Mouse (Mus musculus): ENCODE data around the gene H6pd. TPM values are rescaled to one million over a fixed set of nuclear protein-coding genes. Genes with fewer than 3 reads are reported as not detected.
A peak's percentile ranks its signal among the peaks of the same experiment; 100 is the strongest.

H6pd gene
- polyA plus RNA-seq, 1 experiment, result 13.7 TPM

- H3K4me3 ChIP-seq (ENCODE audit: low read depth, low read length), result peak overlapping the region; percentile 25
- H3K9me3 ChIP-seq (replicated peaks; ENCODE audit: control insufficient read depth, insufficient read depth, low read length, poor library complexity, severe bottlenecking), result no peaks in the 10 kb centered on the region
- no peak overlapping the region for H3K27ac ChIP-seq (ENCODE audit: insufficient read depth, low read length)
- TF ChIP-seq CTCF (IDR thresholded peaks at IDR 0.05; ENCODE audit: low read depth, low read length), result no peak
- no peak overlapping the region for H3K9ac ChIP-seq (ENCODE audit: low read depth, poor library complexity, severe bottlenecking)
- peaks cover 1% of the 10 kb centered on the region for H3K4me1 ChIP-seq (ENCODE audit: control insufficient read depth, insufficient read depth, low read length)
- H3K36me3 ChIP-seq (ENCODE audit: control insufficient read depth, insufficient read depth, low read length, poor library complexity, severe bottlenecking), result no peaks in the 10 kb centered on the region
- H3K27me3 ChIP-seq (ENCODE audit: control insufficient read depth, insufficient read depth, low read length, poor library complexity, severe bottlenecking), result no peaks in the 10 kb centered on the region
These were observed 48.4 kb downstream of the H6pd start for GRCm38 (mm10) chr4:149960391-149960790.

- H3K4me3 ChIP-seq (ENCODE audit: low read depth, low read length), result peak overlapping the region; percentile 27
- H3K36me3 ChIP-seq (ENCODE audit: control insufficient read depth, insufficient read depth, low read length, poor library complexity, severe bottlenecking), result no peaks in the 10 kb centered on the region
- H3K4me1 ChIP-seq (ENCODE audit: control insufficient read depth, insufficient read depth, low read length), result peaks cover 1% of the 10 kb centered on the region
- H3K27ac ChIP-seq (ENCODE audit: insufficient read depth, low read length), result no peak overlapping the region
- TF ChIP-seq CTCF (IDR thresholded peaks at IDR 0.05; ENCODE audit: low read depth, low read length) (no peak), POLR2A (IDR thresholded peaks at IDR 0.05; ENCODE audit: insufficient read depth, low read length) (no peak), EP300 (IDR thresholded peaks at IDR 0.05; ENCODE audit: insufficient read depth, low read depth, low read length) (no peak)
- H3K9ac ChIP-seq (ENCODE audit: low read depth, poor library complexity, severe bottlenecking), result no peak overlapping the region
- H3K27me3 ChIP-seq (ENCODE audit: control insufficient read depth, insufficient read depth, low read length, poor library complexity, severe bottlenecking), result no peaks in the 10 kb centered on the region
- no peaks in the 10 kb centered on the region for H3K9me3 ChIP-seq (replicated peaks; ENCODE audit: control insufficient read depth, insufficient read depth, low read length, poor library complexity, severe bottlenecking)
These were observed 49.0 kb downstream of the H6pd start for GRCm38 (mm10) chr4:149959816-149960215.

GRCm38 (mm10) chr4:149958566-149958965 is 50.3 kb downstream of the H6pd start:
- Histone ChIP-seq H3K9me3 (replicated peaks; ENCODE audit: control insufficient read depth, insufficient read depth, low read length, poor library complexity, severe bottlenecking) (no peaks in the 10 kb centered on the region), H3K36me3 (ENCODE audit: control insufficient read depth, insufficient read depth, low read length, poor library complexity, severe bottlenecking) (no peaks in the 10 kb centered on the region), H3K27ac (ENCODE audit: insufficient read depth, low read length) (no peak overlapping the region), H3K9ac (ENCODE audit: low read depth, poor library complexity, severe bottlenecking) (peak overlapping the region; percentile 41; the same call in 1 of the 2 replicates), H3K4me1 (ENCODE audit: control insufficient read depth, insufficient read depth, low read length) (peaks cover 1% of the 10 kb centered on the region), H3K4me3 (ENCODE audit: low read depth, low read length) (no peak overlapping the region), H3K27me3 (ENCODE audit: control insufficient read depth, insufficient read depth, low read length, poor library complexity, severe bottlenecking) (no peaks in the 10 kb centered on the region)
- TF ChIP-seq EP300 (IDR thresholded peaks at IDR 0.05; ENCODE audit: insufficient read depth, low read depth, low read length) (no peak), CTCF (IDR thresholded peaks at IDR 0.05; ENCODE audit: low read depth, low read length) (peak; percentile 22)

GRCm38 (mm10) chr4:149956048-149956447 is 52.8 kb downstream of the H6pd start:
- no peak overlapping the region for H3K9ac ChIP-seq (ENCODE audit: low read depth, poor library complexity, severe bottlenecking)
- H3K9me3 ChIP-seq (replicated peaks; ENCODE audit: control insufficient read depth, insufficient read depth, low read length, poor library complexity, severe bottlenecking), result no peaks in the 10 kb centered on the region
- H3K4me1 ChIP-seq (ENCODE audit: control insufficient read depth, insufficient read depth, low read length), result peaks cover 1% of the 10 kb centered on the region
- no peak overlapping the region for H3K4me3 ChIP-seq (ENCODE audit: low read depth, low read length)
- no peaks in the 10 kb centered on the region for H3K27me3 ChIP-seq (ENCODE audit: control insufficient read depth, insufficient read depth, low read length, poor library complexity, severe bottlenecking)
- H3K27ac ChIP-seq (ENCODE audit: insufficient read depth, low read length), result no peak overlapping the region
- TF ChIP-seq POLR2A (IDR thresholded peaks at IDR 0.05; ENCODE audit: insufficient read depth, low read length) (no peak), CTCF (IDR thresholded peaks at IDR 0.05; ENCODE audit: low read depth, low read length) (no peak), EP300 (IDR thresholded peaks at IDR 0.05; ENCODE audit: insufficient read depth, low read depth, low read length) (no peak)
- H3K36me3 ChIP-seq (ENCODE audit: control insufficient read depth, insufficient read depth, low read length, poor library complexity, severe bottlenecking), result no peaks in the 10 kb centered on the region

- H3K27me3 ChIP-seq (ENCODE audit: control insufficient read depth, insufficient read depth, low read length, poor library complexity, severe bottlenecking), result no peaks in the 10 kb centered on the region
- H3K9me3 ChIP-seq (replicated peaks; ENCODE audit: control insufficient read depth, insufficient read depth, low read length, poor library complexity, severe bottlenecking), result no peaks in the 10 kb centered on the region
- H3K36me3 ChIP-seq (ENCODE audit: control insufficient read depth, insufficient read depth, low read length, poor library complexity, severe bottlenecking), result no peaks in the 10 kb centered on the region
- no peak for TF ChIP-seq POLR2A (IDR thresholded peaks at IDR 0.05; ENCODE audit: insufficient read depth, low read length)
- no peak for TF ChIP-seq CTCF (IDR thresholded peaks at IDR 0.05; ENCODE audit: low read depth, low read length)
- peak overlapping the region; percentile 16; the same call in 1 of the 2 replicates for H3K9ac ChIP-seq (ENCODE audit: low read depth, poor library complexity, severe bottlenecking)
- H3K4me3 ChIP-seq (ENCODE audit: low read depth, low read length), result peak overlapping the region; percentile 67; the same call in 1 of the 2 replicates
- no peak overlapping the region for H3K27ac ChIP-seq (ENCODE audit: insufficient read depth, low read length)
- peaks cover 1% of the 10 kb centered on the region for H3K4me1 ChIP-seq (ENCODE audit: control insufficient read depth, insufficient read depth, low read length)
These were observed 53.2 kb downstream of the H6pd start for GRCm38 (mm10) chr4:149955631-149956030.

GRCm38 (mm10) chr4:149954893-149955439 is 53.9 kb downstream of the H6pd start, which contains the start of gene Spsb1:
Spsb1 (minus strand) TSS chr4:149955043.
- TF ChIP-seq EP300 (IDR thresholded peaks at IDR 0.05; ENCODE audit: insufficient read depth, low read depth, low read length) (peak; percentile 46; the same call in 1 of the 2 replicates), CTCF (IDR thresholded peaks at IDR 0.05; ENCODE audit: low read depth, low read length) (no peak), POLR2A (IDR thresholded peaks at IDR 0.05; ENCODE audit: insufficient read depth, low read length) (peak; percentile 49)
- Histone ChIP-seq H3K4me1 (ENCODE audit: control insufficient read depth, insufficient read depth, low read length) (peaks cover 1% of the 10 kb centered on the region), H3K9ac (ENCODE audit: low read depth, poor library complexity, severe bottlenecking) (peak within 1 kb of the TSS; percentile 56), H3K36me3 (ENCODE audit: control insufficient read depth, insufficient read depth, low read length, poor library complexity, severe bottlenecking) (no peaks in the 10 kb centered on the region), H3K9me3 (replicated peaks; ENCODE audit: control insufficient read depth, insufficient read depth, low read length, poor library complexity, severe bottlenecking) (no peaks in the 10 kb centered on the region), H3K27me3 (ENCODE audit: control insufficient read depth, insufficient read depth, low read length, poor library complexity, severe bottlenecking) (no peaks in the 10 kb centered on the region), H3K27ac (ENCODE audit: insufficient read depth, low read length) (no peak within 1 kb of the TSS), H3K4me3 (ENCODE audit: low read depth, low read length) (peak within 1 kb of the TSS; percentile 68)

Measured in ES-Bruce4 (cell line).